In genomic region chr2:92967839-92968166, GRCm38 (mm10) we compare ENCODE assay signal across 18 mouse cellular contexts. TPM values are rescaled to one million over a fixed set of nuclear protein-coding genes. Genes with fewer than 3 reads are reported as not detected.
DNase-seq lines count a peak whose midpoint lies in the region; ATAC-seq and TF ChIP-seq lines count a peak whose summit lies in the region.
"Had no signal": no experiment of that assay in that cellular context is flagged by ENCODE, and none has a peak within 500 bp of the region (broad histone marks: within the 10 kb centered on the region; RNA-seq: fewer than 3 reads in every experiment).

No protein-coding gene starts in this region.

- peak overlapping the region; percentile 20; the same call in 1 of the 2 replicates for H3K27ac ChIP-seq in heart, embryonic 15.5 days
- H3K27ac ChIP-seq in limb, embryonic 12.5 days: peak overlapping the region; percentile 50; the same call in 1 of the 2 replicates
- H3K27ac ChIP-seq in limb, embryonic 10.5 days: no peak overlapping the region
- H3K27ac ChIP-seq in limb, embryonic 15.5 days: peak overlapping the region; percentile 50
- peak overlapping the region; percentile 70 for H3K27ac ChIP-seq in stomach, embryonic 16.5 days (ENCODE audit: low read length)
- H3K27ac ChIP-seq in layer of hippocampus, adult 2 months: no peak overlapping the region
- no peak overlapping the region for H3K27ac ChIP-seq in forebrain, embryonic 16.5 days (ENCODE audit: low read length)
- H3K27ac ChIP-seq: liver, embryonic 15.5 days had no signal

- H3K9me3 ChIP-seq in heart, embryonic 15.5 days (replicated peaks): no peaks in the 10 kb centered on the region
- H3K9me3 ChIP-seq in limb, embryonic 12.5 days: no peaks in the 10 kb centered on the region
- no peaks in the 10 kb centered on the region for H3K9me3 ChIP-seq in limb, embryonic 10.5 days (replicated peaks)
- H3K9me3 ChIP-seq in limb, embryonic 15.5 days: no peaks in the 10 kb centered on the region
- H3K9me3 ChIP-seq in stomach, embryonic 16.5 days (replicated peaks; ENCODE audit: control insufficient read depth, low read length): no peaks in the 10 kb centered on the region
- no peaks in the 10 kb centered on the region for H3K9me3 ChIP-seq in forebrain, embryonic 16.5 days (ENCODE audit: control insufficient read depth, low read length)
- H3K9me3 ChIP-seq: forebrain, embryonic 13.5 days; hindbrain, embryonic 15.5 days; liver, embryonic 15.5 days had no signal

- H3K4me2 ChIP-seq in heart, embryonic 15.5 days: no peak overlapping the region
- no peak overlapping the region for H3K4me2 ChIP-seq in limb, embryonic 12.5 days
- no peak overlapping the region for H3K4me2 ChIP-seq in limb, embryonic 15.5 days
- 0 out of 2 replicates have a peak overlapping the region, but pooled peaks have one; percentile 7 for H3K4me2 ChIP-seq in stomach, embryonic 16.5 days (ENCODE audit: low read depth, low read length)
- H3K4me2 ChIP-seq in forebrain, embryonic 16.5 days (ENCODE audit: low read length): no peak overlapping the region
- H3K4me2 ChIP-seq: forebrain, embryonic 13.5 days; hindbrain, embryonic 15.5 days; liver, embryonic 15.5 days had no signal

- H3K36me3 ChIP-seq in heart, embryonic 15.5 days: peaks cover 10% of the 10 kb centered on the region
- peaks cover 31% of the 10 kb centered on the region for H3K36me3 ChIP-seq in limb, embryonic 12.5 days
- H3K36me3 ChIP-seq in limb, embryonic 10.5 days: peaks cover 15% of the 10 kb centered on the region
- H3K36me3 ChIP-seq in limb, embryonic 15.5 days: peaks cover 16% of the 10 kb centered on the region
- H3K36me3 ChIP-seq in stomach, embryonic 16.5 days (ENCODE audit: control insufficient read depth, insufficient read depth, low read length): peaks cover 13% of the 10 kb centered on the region; the same call in 1 of the 2 replicates
- peaks cover 5% of the 10 kb centered on the region for H3K36me3 ChIP-seq in forebrain, embryonic 16.5 days (ENCODE audit: control insufficient read depth, insufficient read depth)
- H3K36me3 ChIP-seq: liver, embryonic 15.5 days had no signal

- DNase-seq in heart, adult 18-20 months: no peak
- no peak for DNase-seq in limb, embryonic 10.5 days (ENCODE audit: low spot score)
- no peak for DNase-seq in layer of hippocampus, adult 2 months (ENCODE audit: low spot score in 2 of 2)
- DNase-seq: B cell, adult 2 months; cerebellum, adult 18-20 months; layer of hippocampus, adult 9-11 months; right cerebral cortex, postnatal 25 days; thymus, adult 18-20 months had no signal

- 58% methylated on average over 4 of the region's 4 CpGs for WGBS in heart, embryonic 15.5 days
- WGBS in limb, embryonic 12.5 days: 35% methylated on average over 4 of the region's 4 CpGs
- 39% methylated on average over 4 of the region's 4 CpGs for WGBS in limb, embryonic 10.5 days
- WGBS in limb, embryonic 15.5 days: 31% methylated on average over 4 of the region's 4 CpGs
- 24% methylated on average over 4 of the region's 4 CpGs for WGBS in stomach, embryonic 16.5 days
- WGBS in forebrain, embryonic 16.5 days: 48% methylated on average over 4 of the region's 4 CpGs

- no peak overlapping the region for H3K4me3 ChIP-seq in heart, embryonic 15.5 days
- no peak overlapping the region for H3K4me3 ChIP-seq in limb, embryonic 12.5 days (replicated peaks)
- H3K4me3 ChIP-seq in limb, embryonic 10.5 days: no peak overlapping the region
- H3K4me3 ChIP-seq in limb, embryonic 15.5 days: no peak overlapping the region
- H3K4me3 ChIP-seq in stomach, embryonic 16.5 days (replicated peaks; ENCODE audit: low read length): no peak overlapping the region
- H3K4me3 ChIP-seq in layer of hippocampus, adult 2 months: no peak overlapping the region
- no peak overlapping the region for H3K4me3 ChIP-seq in forebrain, embryonic 16.5 days (replicated peaks; ENCODE audit: low read length)
- H3K4me3 ChIP-seq: forebrain, embryonic 13.5 days; hindbrain, embryonic 15.5 days; liver, embryonic 15.5 days had no signal

- peaks cover 22% of the 10 kb centered on the region for H3K4me1 ChIP-seq in heart, embryonic 15.5 days (replicated peaks)
- peaks cover 21% of the 10 kb centered on the region for H3K4me1 ChIP-seq in limb, embryonic 12.5 days (replicated peaks)
- peaks cover 19% of the 10 kb centered on the region for H3K4me1 ChIP-seq in limb, embryonic 10.5 days
- peaks cover 24% of the 10 kb centered on the region for H3K4me1 ChIP-seq in limb, embryonic 15.5 days
- H3K4me1 ChIP-seq in stomach, embryonic 16.5 days (ENCODE audit: control insufficient read depth, insufficient read depth, low read length): peaks cover 15% of the 10 kb centered on the region
- peaks cover 6% of the 10 kb centered on the region for H3K4me1 ChIP-seq in forebrain, embryonic 16.5 days (replicated peaks; ENCODE audit: control insufficient read depth, insufficient read depth, low read length)
- H3K4me1 ChIP-seq: liver, embryonic 15.5 days had no signal

- no peak overlapping the region for H3K9ac ChIP-seq in heart, embryonic 15.5 days
- no peak overlapping the region; the same call in 1 of the 2 replicates for H3K9ac ChIP-seq in limb, embryonic 12.5 days (replicated peaks)
- no peak overlapping the region for H3K9ac ChIP-seq in limb, embryonic 15.5 days
- H3K9ac ChIP-seq in stomach, embryonic 16.5 days (ENCODE audit: low read length): no peak overlapping the region
- no peak overlapping the region for H3K9ac ChIP-seq in forebrain, embryonic 16.5 days (replicated peaks; ENCODE audit: low read depth, low read length)
- H3K9ac ChIP-seq: forebrain, embryonic 13.5 days; hindbrain, embryonic 15.5 days; liver, embryonic 15.5 days had no signal

- no peaks in the 10 kb centered on the region for H3K27me3 ChIP-seq in heart, embryonic 15.5 days
- H3K27me3 ChIP-seq in limb, embryonic 12.5 days: no peaks in the 10 kb centered on the region
- H3K27me3 ChIP-seq in limb, embryonic 10.5 days (ENCODE audit: low read depth, poor library complexity, severe bottlenecking): peaks cover 4% of the 10 kb centered on the region; the same call in 1 of the 2 replicates
- H3K27me3 ChIP-seq in limb, embryonic 15.5 days: no peaks in the 10 kb centered on the region
- H3K27me3 ChIP-seq in stomach, embryonic 16.5 days (ENCODE audit: control insufficient read depth, insufficient read depth, low read length): no peaks in the 10 kb centered on the region
- H3K27me3 ChIP-seq in forebrain, embryonic 16.5 days (replicated peaks; ENCODE audit: control insufficient read depth, insufficient read depth, low read length): no peaks in the 10 kb centered on the region
- H3K27me3 ChIP-seq: forebrain, embryonic 13.5 days; hindbrain, embryonic 15.5 days; liver, embryonic 15.5 days had no signal

- no peak for ATAC-seq in heart, embryonic 15.5 days (replicated peaks; ENCODE audit: insufficient number of reproducible peaks, insufficient read depth, low FRiP score, low read depth)
- no peak for ATAC-seq in limb, embryonic 12.5 days (ENCODE audit: insufficient number of reproducible peaks, insufficient read depth, low FRiP score, low TSS enrichment, low read depth)
- no peak for ATAC-seq in limb, embryonic 15.5 days (ENCODE audit: insufficient number of reproducible peaks, low FRiP score, low TSS enrichment, low read depth)
- no peak for ATAC-seq in stomach, embryonic 16.5 days (ENCODE audit: insufficient read depth, low FRiP score)
- ATAC-seq in forebrain, embryonic 16.5 days: no peak
- ATAC-seq: forebrain, embryonic 13.5 days had no signal

- no peak for TF ChIP-seq CTCF in layer of hippocampus, adult 2 months (conservative IDR thresholded peaks at IDR 0.05)

RNA-seq across cellular contexts. Expression of gene Syt13, which starts 52.9 kb away (rescaled TPM):
- 0.34 and 1.2 TPM in 2 replicates for polyA plus RNA-seq in heart, embryonic 15.5 days (2015; fragmentation: Nextera tagmentation; extraction: Ambion mirVana)
- total RNA-seq in heart, adult 18-20 months (2021): under 1 TPM; 0.32 to 0.75 TPM
- 5.4 and 6.5 TPM in 2 replicates for polyA plus RNA-seq in limb, embryonic 12.5 days (2016; fragmentation: Nextera tagmentation; extraction: Ambion mirVana)
- 2.5 and 5.2 TPM in 2 replicates for polyA plus RNA-seq in limb, embryonic 10.5 days (2016; fragmentation: Nextera tagmentation; extraction: Ambion mirVana)
- polyA plus RNA-seq in limb, embryonic 15.5 days (2015; fragmentation: Nextera tagmentation; extraction: Ambion mirVana): 6.2 and 7.0 TPM in 2 replicates
- polyA plus RNA-seq in stomach, embryonic 16.5 days (2015; fragmentation: Nextera tagmentation; extraction: Ambion mirVana): 12.7 and 12.9 TPM in 2 replicates
- total RNA-seq in layer of hippocampus, adult 2 months (2021): 100 to 1,000 TPM; 153 to 163 TPM
- polyA plus RNA-seq in forebrain, embryonic 16.5 days (2015; fragmentation: Nextera tagmentation; extraction: Ambion mirVana): 11.5 and 24.0 TPM in 2 replicates
- total RNA-seq: common myeloid progenitor, adult 5-6 weeks; megakaryocyte-erythroid progenitor cell, adult 5-6 weeks had no signal

Comparison
In these comparisons a context has a peak if more than half of its experiments do, and no peak if none do; other contexts are left out.
1. H3K27ac ChIP-seq: peak in heart, embryonic 15.5 days (single experiment), limb, embryonic 12.5 days (single experiment), limb, embryonic 15.5 days (single experiment) and stomach, embryonic 16.5 days (single experiment); none in limb, embryonic 10.5 days (single experiment), layer of hippocampus, adult 2 months (single experiment) and forebrain, embryonic 16.5 days (single experiment).